Mouse (Mus musculus): Measurements from ENCODE around the gene Pear1. TPM values are rescaled to one million over a fixed set of nuclear protein-coding genes. Genes with fewer than 3 reads are reported as not detected.

The Pear1 gene
- total RNA-seq, 2 experiments from 2014 or later: 6.3 to 6.4 TPM

GRCm38 (mm10) chr3:87766284-87766667, 57.8 kb downstream of the Pear1 start:
- no peak for DNase-seq (ENCODE audit: low spot score)

DNA sequence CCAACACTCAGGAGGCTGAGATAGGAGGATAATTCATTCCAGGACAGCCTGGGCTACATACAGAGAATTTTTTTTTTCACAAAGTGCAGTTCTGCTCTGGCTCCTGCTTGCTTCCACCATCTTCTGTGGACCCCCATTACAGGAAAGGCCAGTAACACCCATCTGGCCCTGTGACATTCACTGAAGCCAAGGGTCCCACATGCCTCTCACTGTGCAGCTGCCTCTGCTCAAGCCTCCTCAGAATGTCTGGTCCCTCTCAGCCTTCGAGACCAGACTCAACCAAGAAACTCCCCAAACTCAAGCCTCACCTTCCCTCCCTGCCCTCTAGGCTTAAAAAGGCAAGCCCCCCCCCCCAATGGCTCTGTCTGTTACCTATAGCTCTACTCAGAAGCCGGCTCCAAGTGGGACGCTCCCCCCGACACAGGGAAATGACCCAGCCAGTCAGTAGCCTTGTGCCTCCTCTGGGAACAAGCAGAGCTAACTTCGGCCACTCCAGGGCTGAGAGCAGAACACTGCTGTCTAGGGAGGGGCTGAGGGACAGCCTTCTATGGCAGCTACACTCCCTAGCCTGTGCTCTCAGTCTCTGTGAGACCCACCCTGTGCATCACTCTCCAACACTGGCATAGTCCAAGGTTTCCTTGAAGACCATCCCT, 58.3 kb downstream of the Pear1 start:
- DNase-seq (ENCODE audit: low spot score): no peak

DNA sequence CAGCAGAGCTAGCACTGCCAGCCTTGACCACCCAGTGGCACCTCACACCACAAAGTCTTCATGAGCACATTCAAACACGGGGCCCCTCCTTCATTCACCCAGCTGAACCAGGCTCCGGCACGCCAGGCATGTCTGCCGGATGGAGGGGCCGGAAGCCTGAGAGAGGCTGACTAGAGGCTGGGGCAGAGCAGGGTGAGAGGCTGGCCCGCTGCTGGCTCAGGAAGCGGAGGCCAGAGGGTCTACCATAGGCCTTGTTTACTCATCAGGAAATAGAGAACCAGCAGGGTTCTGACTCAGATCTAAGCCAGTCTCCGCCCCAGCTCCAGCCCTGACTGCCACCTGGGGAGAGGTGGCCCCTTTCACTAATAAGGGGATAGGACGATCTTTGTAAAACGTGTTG, 59.0 kb downstream of the Pear1 start:
- DNase-seq (ENCODE audit: low spot score): no peak

DNA sequence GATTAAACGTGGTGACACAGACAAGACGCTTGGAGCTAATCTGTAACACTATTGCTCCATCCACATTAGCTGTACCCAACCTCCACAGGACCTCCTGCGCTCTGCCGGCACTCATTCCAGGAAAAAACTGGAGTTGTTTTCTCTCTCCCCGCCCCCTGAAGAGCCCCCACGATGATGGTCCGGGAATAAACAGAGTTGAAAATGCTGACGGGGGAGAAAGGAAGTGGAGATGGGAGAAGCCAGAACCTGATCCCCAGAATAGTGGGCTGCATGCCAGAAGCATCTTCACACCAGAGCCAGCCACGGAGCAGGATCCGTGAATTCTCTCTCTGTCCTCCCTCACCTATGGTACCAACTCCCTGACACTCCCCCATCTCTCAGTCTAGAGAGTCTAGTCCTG, 59.6 kb downstream of the Pear1 start:
- DNase-seq (ENCODE audit: low spot score): no peak

DNA sequence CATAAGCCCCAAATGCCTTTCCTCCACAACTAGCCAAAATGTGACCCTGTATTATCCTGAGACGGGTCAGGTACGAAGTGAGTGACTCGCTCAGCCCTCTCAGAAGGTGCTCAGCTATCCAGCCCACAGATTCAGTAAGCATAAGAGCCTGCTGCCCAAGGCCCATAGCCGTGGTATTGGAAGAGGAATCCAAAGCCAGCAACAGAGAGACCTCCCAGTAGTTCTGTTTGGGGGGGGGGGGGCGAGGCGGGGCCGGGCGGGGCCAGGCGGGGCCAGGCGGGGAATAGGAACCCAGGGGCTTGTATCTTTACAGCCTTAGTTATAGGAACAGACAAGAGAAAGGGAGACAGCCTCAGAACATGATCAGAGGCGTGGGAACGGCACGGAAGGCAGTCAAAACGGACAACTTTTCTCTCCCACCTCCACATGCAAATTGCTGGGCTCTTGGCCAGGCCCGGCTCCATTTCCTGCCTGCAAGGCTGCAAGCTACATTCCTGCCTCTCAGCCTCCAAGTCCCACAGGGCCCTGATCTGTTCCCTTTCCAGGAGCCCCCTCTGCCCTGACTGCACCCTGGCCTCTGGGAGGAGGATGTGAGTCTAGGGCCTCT, 60.3 kb downstream of the Pear1 start:
- DNase-seq (ENCODE audit: low spot score): peak; percentile 60

DNA sequence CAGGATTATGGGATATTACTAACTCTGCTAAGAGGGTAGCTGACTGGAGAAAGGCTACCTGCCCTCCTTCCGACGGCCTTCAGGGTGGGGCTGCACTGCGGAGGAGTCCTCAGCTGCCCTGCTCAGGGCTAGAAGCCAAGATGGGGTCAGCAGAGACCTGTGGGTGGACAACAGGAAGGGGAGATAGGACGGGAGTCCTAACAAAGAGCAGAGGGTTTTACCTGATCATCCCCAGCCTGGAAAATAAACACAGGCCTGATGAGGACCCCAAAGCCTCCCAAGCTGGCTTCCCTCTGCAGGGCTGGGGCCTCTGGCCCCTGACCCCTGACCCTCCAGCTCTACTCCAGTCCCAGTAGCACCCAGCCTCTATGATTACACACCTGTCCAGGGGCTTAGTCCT, 60.9 kb downstream of the Pear1 start:
- DNase-seq (ENCODE audit: low spot score): no peak

DNA sequence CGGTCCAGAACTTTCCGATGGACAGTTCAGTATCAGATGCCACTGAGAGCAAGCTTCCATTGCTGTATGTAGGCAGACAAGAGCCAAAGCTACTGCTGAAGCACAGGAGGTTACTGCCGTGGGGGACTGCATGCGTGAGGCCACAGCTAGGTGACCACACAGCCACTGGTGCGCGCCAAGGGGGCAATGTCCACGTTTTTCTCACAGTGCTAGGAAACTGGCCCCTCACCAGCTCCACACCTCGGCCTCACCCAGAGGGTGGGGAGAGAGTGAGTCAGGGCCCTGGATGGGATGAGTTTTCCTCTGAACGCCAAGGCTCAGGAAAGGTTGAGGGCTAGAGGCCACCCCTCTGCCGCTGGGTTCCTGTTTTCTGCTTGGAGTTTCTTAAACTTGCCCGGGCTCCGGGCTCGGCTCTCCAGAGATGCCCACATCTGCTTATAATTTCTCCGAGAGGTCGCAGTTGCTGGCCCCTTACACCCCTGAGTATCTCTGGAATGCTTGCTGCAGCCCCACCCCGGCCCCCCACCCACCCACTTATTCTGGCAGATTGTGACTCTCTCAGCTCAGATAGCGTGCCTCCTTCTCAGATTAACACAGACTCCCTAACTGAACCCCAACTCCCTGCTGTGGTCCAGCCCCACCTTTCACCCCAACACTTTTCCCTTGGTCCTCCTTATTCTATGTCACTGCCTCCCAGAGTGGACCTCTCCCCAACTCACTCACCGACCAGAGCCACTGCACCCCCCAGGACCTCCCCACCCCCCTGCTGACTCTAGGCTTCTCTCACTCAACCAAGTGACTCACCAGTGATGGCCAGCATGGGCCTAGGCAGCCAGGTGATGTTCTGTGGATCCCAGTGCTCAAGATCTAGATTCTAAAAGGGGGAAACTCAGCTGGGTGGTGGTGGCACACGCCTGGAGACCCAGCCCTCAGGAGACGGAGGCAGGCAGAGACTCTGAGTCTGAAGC, 62.4 kb downstream of the Pear1 start:
- DNase-seq (ENCODE audit: low spot score): no peak

GRCm38 (mm10) chr3:87758641-87759040, 65.5 kb downstream of the Pear1 start:
- DNase-seq (ENCODE audit: low spot score): no peak

- no peak for DNase-seq (ENCODE audit: low spot score)
Measured at GRCm38 (mm10) chr3:87756488-87756887, 67.6 kb downstream of the Pear1 start.

GRCm38 (mm10) chr3:87755964-87756363, 68.1 kb downstream of the Pear1 start:
- peak; percentile 85 for DNase-seq (ENCODE audit: low spot score)

GRCm38 (mm10) chr3:87753829-87754228, 70.3 kb downstream of the Pear1 start:
- DNase-seq (ENCODE audit: low spot score): no peak

DNA sequence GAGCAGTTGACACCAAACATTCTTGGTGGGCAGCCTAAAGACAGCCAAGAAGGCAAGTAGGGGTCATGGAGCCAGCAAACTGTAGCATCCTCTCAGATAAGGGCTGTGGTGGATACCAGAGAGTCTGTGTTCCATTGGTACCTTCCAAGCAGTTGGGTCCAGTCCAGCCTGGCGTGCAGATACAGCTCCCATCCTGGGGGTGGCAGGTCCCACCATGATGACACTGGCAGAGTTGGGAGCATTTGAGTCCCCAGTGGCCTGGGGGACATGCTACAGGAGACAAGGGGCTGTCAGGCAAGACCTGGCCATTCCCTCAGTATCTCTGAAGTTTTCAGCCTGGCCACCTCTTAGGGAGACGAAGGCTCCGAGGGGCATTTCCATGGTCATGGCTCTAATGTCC, 71.5 kb downstream of the Pear1 start:
- no peak for DNase-seq (ENCODE audit: low spot score)

- DNase-seq (ENCODE audit: low spot score): no peak
Measured at GRCm38 (mm10) chr3:87749977-87750376, 74.1 kb downstream of the Pear1 start.

DNA sequence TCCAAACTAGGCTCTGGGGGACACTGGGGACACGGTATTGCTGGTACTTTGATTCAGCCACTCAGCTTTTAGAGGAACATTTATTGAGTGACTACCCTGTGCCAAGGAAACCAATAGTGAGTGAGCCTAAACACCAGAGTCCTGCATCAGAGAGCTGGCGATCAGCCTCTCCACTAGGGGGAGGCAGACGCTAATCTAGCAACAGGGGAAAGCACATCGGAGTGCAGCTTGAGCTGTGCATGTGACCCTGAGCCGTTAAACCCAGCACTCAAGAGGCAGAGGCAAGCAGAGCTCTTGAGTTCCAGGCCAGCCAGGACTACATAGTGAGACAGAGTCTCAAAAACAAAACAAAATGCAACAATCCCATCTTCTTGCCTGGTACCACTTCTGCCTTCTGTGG, 75.1 kb downstream of the Pear1 start:
- DNase-seq (ENCODE audit: low spot score): peak; percentile 57

DNA sequence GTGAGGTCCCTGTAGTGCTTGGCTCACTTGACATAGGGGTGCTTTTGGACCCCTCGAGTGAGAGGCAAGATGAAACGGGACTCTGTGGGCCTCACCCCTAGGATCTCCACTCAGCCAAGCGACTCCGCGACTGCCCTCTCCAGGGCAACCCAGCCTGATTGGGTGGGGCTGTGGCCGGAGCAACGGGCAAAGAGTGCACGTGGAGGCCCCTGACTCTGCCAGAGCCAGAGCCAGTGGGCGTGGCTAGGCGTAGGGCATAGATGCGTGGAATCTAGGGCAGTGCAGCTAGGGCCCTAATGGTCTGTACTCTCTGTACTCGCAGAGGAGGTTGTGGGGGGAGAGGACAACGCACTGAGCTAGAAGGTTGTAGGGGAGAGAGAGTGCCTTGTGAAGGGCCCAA, 75.7 kb downstream of the Pear1 start, which contains the start of gene Lrrc71:
Gene Lrrc71, minus strand, starts transcription at position 195 of the 400 bp plus-strand sequence.
- no peak for DNase-seq (ENCODE audit: low spot score)

DNA sequence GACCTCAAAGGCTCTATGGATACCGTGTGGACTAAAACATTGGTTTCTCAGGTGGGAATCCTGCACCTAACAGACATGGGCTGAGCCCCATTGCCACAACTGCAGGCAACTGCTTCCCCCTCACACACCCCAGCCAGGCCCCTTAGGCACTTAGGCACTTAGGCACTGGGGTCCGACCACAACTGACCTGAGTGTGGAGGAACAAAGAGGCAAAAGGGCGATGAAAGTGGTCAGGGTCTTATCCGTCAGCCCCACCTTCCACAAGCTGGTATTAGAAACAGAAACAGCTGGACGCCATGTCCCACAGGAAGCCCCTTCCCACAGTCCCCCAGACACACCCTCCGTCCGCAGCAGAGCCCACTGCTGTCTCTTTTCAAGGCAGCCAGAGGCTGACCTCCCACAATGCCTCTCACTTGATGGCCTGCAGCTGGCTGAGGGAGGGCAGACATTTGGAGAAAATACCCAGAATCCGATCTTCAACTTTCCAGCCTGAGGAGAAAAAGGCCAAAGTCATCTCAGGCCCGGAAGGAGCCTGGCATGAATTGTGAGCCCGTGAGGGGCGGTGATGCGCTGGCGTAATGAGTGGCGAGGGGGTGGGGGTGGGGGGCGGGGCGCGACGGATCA, 79.0 kb downstream of the Pear1 start:
- no peak for DNase-seq (ENCODE audit: low spot score)

DNA sequence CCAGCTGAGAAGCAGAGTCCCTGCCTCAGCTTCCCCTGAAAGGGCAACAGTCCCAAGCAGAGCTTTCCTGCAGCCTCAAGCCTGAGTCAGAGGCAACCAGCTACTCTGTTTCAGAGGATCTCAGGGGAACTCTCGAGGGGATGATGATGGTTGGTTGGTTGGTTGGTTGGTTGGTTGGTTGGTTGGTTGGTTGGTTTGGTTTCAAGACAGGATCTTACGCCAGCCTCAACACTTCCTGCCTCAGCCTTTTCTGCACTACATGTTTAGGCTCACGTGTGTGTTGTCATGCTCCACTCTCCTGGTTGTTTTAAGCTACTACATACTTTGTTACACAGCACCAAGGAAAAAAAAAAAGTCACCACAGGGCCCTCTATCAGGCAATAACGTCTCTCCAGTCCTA, 80.2 kb downstream of the Pear1 start:
- no peak for DNase-seq (ENCODE audit: low spot score)

DNA sequence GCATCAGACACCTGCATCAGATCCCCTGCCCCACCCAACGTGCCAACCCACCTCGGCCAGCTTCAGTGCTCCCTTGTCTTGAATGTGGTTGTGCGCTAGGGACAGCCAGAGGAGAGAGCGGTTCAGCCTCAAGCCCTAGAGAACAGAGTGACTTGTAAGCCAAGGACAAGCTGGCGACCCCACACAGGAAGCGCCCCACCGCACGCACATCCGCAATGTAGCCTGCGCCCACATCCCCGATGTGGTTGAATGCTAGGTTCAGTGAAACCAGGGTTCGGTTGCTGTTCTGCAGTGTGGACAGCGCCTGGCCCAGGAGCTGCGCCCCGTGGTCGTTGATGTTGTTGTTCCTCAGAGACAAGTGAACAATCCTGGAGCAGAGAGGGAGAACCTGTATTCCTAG, 81.4 kb downstream of the Pear1 start:
- DNase-seq (ENCODE audit: low spot score): no peak

GRCm38 (mm10) chr3:87742013-87742412, 82.1 kb downstream of the Pear1 start:
- DNase-seq (ENCODE audit: low spot score): no peak

GRCm38 (mm10) chr3:87738906-87739305, 85.2 kb downstream of the Pear1 start:
- DNase-seq (ENCODE audit: low spot score): no peak

GRCm38 (mm10) chr3:87735335-87735734, 88.8 kb downstream of the Pear1 start:
- DNase-seq (ENCODE audit: low spot score): no peak
